Mouse (Mus musculus) layer of hippocampus, postnatal 25 days (tissue): ENCODE measurements at regions not wholly inside any gene's neighbourhood (a gene's known extent, or its start where the extent isn't known, plus 50 kb on each side); places are given as distances from the start of the nearest gene placed in this dataset.

Source experiments
- DNase-seq, 2 experiments: peaks; one replicate each; pipeline ENCODE4 v3.0.0; 2022; ENCODE audit warnings: mixed read lengths in 2 of 2, low spot score in 1 of 2; ENCODE audit errors: extremely low spot score in 1 of 2

- DNase-seq: no peak
These were observed 55.1 kb upstream of the Pcbd1 start for GRCm38 (mm10) chr10:61034056-61034455.

GRCm38 (mm10) chr10:61028598-61028997 is 60.5 kb upstream of the Pcbd1 start:
- DNase-seq: no peak

DNA sequence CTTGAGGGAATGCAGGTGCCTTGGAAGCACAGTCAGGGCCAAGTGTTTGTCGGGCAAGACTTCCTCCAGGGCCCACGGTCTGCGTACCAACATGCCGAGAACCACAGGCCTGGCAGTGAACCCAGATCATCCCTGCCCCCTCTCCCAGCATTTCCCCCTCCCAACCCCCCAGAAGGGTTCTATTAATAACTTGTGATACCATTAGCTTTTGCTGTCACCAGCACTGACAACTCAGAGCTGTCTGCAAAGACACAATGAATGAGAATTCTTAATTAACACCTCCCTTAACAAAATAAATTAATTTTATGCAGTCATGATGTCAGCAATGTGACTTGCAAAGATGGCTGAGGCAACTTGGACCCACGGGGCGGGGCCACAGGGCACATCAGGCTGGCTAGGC is 61.9 kb upstream of the Pcbd1 start:
- no peak for DNase-seq

GRCm38 (mm10) chr10:61025061-61025460 is 64.1 kb upstream of the Pcbd1 start:
- no peak for DNase-seq

- no peak for DNase-seq
These were observed 65.0 kb upstream of the Pcbd1 start for GRCm38 (mm10) chr10:61024166-61024565.

- DNase-seq: no peak
These were observed 65.7 kb upstream of the Pcbd1 start for GRCm38 (mm10) chr10:61023431-61023830.

GRCm38 (mm10) chr10:61019566-61019965 is 69.6 kb upstream of the Pcbd1 start:
- peak in 1 of 2 experiments; percentile 46 for DNase-seq

- no peak for DNase-seq
These were observed 76.9 kb upstream of the Pcbd1 start for GRCm38 (mm10) chr10:61012199-61012695.

GRCm38 (mm10) chr10:61010697-61011096 is 78.4 kb upstream of the Pcbd1 start:
- no peak for DNase-seq

GRCm38 (mm10) chr10:61007403-61007802 is 81.7 kb upstream of the Pcbd1 start:
- DNase-seq: no peak

DNA sequence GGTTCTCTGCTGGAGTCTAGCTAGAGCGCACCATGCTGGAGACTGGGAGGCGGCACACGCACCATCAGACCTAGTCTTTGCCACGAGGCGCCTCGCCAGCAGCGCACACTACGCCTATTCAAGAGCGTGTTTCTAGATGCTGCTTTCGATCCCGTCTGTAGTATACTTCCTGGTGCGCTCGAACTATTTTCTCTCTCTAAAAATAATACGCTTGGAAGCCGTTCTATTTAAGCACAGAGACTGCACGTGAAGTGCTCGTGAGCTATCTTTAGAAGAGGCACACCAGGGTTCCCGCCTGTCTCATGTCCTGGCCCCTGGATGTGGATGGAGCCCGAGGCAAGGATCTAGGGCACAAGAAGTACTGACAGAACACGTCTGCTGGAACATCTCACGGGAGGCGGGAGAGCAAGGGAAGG is 87.4 kb upstream of the Pcbd1 start:
- no peak for DNase-seq

GRCm38 (mm10) chr10:60997393-60997792 is 91.7 kb upstream of the Pcbd1 start:
- no peak for DNase-seq

DNA sequence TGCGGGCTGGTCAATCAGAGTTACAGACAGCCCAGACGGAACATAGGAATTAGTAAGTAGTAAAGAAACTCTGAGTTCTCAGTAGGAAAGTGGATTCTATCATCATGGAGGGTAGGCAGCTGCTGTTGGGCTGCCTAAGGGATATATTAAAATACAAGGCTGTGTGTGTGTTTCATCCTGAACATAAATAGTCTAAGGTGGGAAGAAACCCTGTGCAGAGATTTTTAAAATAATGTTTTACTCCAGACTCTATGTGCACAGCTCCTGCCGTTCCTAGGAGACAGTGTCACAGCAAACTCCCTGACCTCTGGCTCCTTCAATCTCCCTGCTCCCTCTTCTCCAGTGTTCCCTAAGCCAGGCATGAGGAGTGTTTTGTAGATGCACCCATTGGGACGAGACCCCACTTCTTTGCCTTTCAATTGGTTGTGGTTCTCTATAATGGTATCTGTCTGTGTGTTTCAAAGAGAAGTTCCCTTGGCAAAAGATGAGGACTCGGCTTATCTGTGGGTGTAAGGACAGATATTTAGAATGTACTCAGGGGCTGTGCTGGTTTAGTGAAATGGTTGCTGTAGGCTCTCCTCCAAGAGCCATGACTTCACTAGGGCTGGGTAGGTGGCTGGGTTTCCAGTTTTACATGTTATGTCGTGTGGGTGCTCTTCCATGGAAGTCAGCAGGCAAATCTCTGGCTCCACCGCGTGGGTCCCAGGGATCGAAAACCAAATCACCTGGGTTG is 93.1 kb upstream of the Pcbd1 start:
- DNase-seq: no peak

DNA sequence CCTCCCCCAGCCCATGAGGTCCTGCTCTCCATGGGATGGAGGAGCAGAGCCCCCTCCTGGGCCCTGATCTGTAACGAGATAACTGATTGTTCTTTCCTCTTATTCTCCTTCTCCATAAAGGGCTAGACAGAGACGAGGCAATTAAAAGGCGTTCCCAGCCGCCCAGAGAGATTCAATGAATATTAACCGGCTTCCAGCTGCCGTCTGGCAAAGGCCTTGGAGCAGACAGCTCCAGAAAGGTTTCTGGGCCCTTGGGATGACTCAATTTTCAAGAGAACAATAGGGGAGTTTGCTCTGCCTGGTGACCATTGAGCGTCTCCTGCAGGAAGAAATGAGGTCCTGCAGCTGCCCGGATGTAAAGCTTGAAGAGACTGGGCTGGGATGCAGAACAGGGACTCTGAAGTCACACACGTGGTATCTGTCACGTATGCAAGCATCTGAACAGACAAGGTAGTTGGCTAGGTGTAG is 104.0 kb upstream of the Pcbd1 start:
- DNase-seq: no peak

- no peak for DNase-seq
These were observed 107.4 kb upstream of the Pcbd1 start for GRCm38 (mm10) chr10:60981770-60982169.

GRCm38 (mm10) chr10:60973615-60974014 is 115.5 kb upstream of the Pcbd1 start:
- no peak for DNase-seq

- no peak for DNase-seq
These were observed 124.3 kb upstream of the Pcbd1 start for GRCm38 (mm10) chr10:60964843-60965242.

DNA sequence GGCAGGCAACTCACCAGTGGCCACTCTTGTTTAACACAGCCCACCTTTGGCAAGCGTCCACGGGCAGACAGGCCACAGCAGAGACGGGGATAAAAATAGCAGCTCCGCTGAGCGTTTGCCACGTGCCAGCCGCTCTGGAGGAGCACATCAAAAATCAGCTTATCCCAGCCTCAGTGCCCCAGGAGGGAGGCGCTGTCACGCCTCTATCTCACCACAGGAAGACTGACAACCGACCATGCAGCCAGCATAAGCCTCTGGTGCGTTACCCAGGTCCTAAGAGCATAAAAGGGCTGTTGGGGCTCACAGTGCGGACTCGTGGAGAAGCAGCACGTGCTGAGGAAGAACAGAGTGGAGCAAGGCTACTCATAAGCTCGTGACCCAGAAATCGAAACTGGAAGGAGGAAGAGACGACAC is 126.4 kb upstream of the Unc5b start:
- no peak for DNase-seq

DNA sequence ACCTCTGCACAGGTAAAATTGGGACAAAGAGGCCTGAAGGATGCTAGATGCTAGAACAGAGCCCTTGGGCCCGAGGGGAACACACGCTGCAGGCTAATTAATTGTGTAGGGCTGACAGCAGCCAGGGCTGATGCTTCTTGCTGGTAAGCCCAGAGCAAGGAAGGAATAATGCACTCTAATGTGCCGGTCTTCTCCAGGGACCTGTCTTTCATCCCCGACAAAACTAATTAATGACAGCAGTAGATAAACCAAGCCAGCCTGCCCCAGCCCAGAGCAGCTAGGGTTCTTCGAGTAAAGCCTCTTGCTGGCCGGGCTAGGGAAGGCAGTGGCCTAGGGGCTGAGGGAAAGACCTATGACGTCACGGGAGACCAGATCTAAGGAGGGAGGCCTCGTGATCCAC is 124.1 kb upstream of the Unc5b start:
- DNase-seq: no peak

GRCm38 (mm10) chr10:60952495-60952894 is 121.1 kb upstream of the Unc5b start:
- DNase-seq: no peak

- no peak for DNase-seq
These were observed 117.7 kb upstream of the Unc5b start for GRCm38 (mm10) chr10:60948983-60949677.

DNA sequence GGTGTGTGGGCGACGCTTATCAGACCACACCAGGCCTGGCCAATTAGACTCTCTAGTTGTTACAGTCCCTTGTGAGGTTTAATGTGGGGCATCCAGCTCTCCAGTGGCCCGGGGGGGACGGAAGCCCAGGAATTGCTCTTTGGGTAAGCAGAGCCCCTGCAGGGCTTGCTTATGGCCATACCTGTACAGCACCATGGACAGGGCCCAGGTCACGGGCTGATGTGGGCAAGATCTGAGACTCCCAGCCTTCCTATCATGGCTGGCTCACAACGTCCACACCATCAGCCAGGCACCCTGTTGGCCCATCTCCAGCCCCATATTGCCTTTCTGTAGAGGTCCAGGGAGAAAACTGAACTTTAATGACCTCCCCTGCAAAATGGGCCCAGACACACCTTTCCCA is 111.7 kb upstream of the Unc5b start:
- no peak for DNase-seq
